Mouse (Mus musculus) megakaryocyte, embryonic 14.5 days (primary cell): ENCODE data around the gene Opcml. TPM values are rescaled to one million over a fixed set of nuclear protein-coding genes. Genes with fewer than 3 reads are reported as not detected.

ENCODE experiments used
- H3K27me3 ChIP-seq: replicated peaks from 2 replicates; pipeline ENCODE3; 2012; ENCODE audit warnings: inconsistent platforms
- H3K36me3 ChIP-seq: replicated peaks from 2 replicates; pipeline ENCODE3; 2012; ENCODE audit warnings: low read length, inconsistent platforms, mixed read lengths
- H3K4me1 ChIP-seq: 2 replicates; pipeline ENCODE4 v1.6.1; 2012; ENCODE audit warnings: inconsistent platforms
- H3K4me3 ChIP-seq: replicated peaks from 2 replicates; pipeline ENCODE3; 2012; ENCODE audit warnings: moderate library complexity, mild to moderate bottlenecking, inconsistent platforms
- H3K9me3 ChIP-seq: 2 replicates; pipeline ENCODE4 v1.6.1; 2012; ENCODE audit warnings: inconsistent platforms
- FLI1 ChIP-seq: IDR thresholded peaks from 2 replicates; pipeline ENCODE4 v1.6.1; 2012; ENCODE audit warnings: low read length, inconsistent platforms, mixed read lengths
- GATA1 ChIP-seq: IDR thresholded peaks from 3 replicates; pipeline ENCODE4 v1.6.1; 2012; ENCODE audit warnings: mixed read lengths, low read length, inconsistent platforms, borderline replicate concordance
- polyA plus RNA-seq: library from polyadenylated mRNA; stranded (reverse); fragments of >175 nt; gene quantifications from 2 replicates; pipeline ENCODE4 v1.2.3, GENCODE M21; 2012; ENCODE audit warnings: low replicate concordance; ENCODE audit not compliant: insufficient read depth

Opcml gene
- polyA plus RNA-seq, 1 experiment, result 0.07 TPM

DNA sequence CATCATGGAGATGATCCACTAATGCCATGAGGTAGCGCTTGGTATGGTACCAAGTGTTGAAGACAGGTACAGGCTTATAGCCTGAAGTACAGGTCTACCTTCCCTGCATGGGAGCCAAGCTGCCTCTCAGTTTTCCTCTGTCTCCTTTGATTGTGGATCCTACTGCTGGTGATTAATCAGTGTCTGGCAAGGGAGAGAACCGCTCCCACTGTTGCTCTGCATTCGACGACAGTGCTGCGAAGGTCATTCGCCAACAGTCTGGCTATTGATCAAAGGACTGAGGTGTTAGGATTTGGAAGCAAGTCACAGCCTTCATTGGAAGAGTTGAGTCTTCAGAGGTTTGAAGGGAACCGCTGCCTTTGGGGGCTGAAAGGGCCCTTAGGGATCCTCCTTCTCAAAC is 495.8 kb downstream of the Opcml start:
- Histone ChIP-seq H3K27me3 (no peaks in the 10 kb centered on the region), H3K4me3 (no peak overlapping the region), H3K9me3 (peaks cover 6% of the 10 kb centered on the region; the same call in 1 of the 2 replicates), H3K4me1 (no peaks in the 10 kb centered on the region), H3K36me3 (no peaks in the 10 kb centered on the region)
- TF ChIP-seq FLI1, result no peak
- TF ChIP-seq GATA1, result no peak

DNA sequence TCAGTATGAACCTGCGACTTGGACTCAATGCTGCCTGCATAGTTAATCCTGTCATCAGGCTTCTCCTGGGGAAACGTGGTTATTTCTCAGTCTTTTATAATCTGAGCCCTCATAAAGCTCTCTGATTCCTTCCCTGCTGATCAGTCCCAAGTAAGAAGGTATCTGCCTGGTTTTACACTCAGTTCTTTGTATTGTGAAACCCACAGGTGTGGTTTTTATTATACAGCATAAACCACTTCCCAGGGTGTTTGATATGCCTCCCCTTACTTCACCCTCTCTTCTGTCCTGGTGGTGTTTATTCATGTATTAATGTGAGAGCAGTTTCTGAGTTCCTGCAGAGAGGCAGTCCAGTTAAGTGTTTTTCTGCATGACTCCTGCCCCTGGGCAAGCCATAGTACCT is 496.9 kb downstream of the Opcml start:
- no peaks in the 10 kb centered on the region for H3K4me1 ChIP-seq
- H3K27me3 ChIP-seq, result no peaks in the 10 kb centered on the region
- TF ChIP-seq GATA1 (no peak), FLI1 (no peak)
- H3K36me3 ChIP-seq, result no peaks in the 10 kb centered on the region
- no peak overlapping the region for H3K4me3 ChIP-seq
- H3K9me3 ChIP-seq, result peaks cover 9% of the 10 kb centered on the region; the same call in 1 of the 2 replicates

DNA sequence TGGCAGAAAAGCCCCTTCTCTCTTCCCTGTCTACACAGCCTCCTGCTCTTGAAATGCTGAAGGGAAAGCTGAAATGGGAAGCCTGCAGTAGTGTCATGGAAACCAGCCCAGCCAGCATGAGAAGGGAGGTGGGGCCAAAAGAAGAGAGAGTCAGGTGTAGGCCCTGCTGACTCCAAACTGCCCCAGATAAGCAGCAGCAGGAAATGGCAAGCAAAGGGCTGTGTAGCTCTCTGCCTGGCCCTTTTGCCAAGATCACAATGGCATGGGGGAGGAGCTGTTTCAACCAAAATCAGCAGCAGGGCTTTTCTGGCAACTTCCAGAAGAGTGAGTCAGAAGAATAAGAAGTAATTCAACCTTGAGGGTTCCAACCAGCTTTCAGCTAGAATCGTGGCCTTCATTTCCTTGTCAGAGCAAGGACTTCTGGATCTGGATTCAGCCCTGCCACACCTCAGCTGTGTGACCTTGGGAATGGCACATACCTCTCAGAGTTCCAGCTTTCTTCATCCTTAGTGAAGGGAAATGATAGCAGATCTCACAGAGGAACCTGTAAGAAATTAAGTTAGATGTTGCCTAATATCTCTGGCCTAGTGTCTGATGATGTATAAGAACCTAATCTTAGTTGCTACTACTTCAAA is 499.2 kb downstream of the Opcml start:
- H3K27me3 ChIP-seq, result no peaks in the 10 kb centered on the region
- no peaks in the 10 kb centered on the region for H3K36me3 ChIP-seq
- no peak overlapping the region for H3K4me3 ChIP-seq
- no peaks in the 10 kb centered on the region for H3K4me1 ChIP-seq
- no peak for TF ChIP-seq GATA1
- TF ChIP-seq FLI1, result no peak
- H3K9me3 ChIP-seq, result peaks cover 17% of the 10 kb centered on the region

DNA sequence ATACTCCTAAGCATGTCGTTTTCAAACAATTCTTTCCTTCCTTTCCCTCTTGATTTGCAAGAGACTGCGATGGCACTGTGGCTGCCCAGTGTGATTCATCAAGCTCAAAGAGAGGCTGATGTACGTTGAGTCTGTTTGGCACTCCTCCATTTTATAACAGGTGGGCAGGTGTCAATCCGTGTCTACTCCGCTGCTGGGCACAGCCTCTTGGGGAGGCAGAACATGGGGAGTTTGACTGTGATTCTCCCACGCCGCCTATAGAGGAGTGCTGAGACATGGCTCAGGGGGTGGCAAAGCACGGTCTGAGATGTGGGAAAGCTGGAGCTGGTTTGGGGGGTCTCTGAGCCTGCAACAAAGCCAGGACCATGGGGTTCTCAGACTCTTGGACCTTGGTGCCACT is 513.1 kb downstream of the Opcml start:
- peaks cover 25% of the 10 kb centered on the region; the same call in 1 of the 2 replicates for H3K9me3 ChIP-seq
- TF ChIP-seq FLI1, result no peak
- H3K4me3 ChIP-seq, result no peak overlapping the region
- H3K36me3 ChIP-seq, result no peaks in the 10 kb centered on the region
- H3K27me3 ChIP-seq, result no peaks in the 10 kb centered on the region
- H3K4me1 ChIP-seq, result no peaks in the 10 kb centered on the region

DNA sequence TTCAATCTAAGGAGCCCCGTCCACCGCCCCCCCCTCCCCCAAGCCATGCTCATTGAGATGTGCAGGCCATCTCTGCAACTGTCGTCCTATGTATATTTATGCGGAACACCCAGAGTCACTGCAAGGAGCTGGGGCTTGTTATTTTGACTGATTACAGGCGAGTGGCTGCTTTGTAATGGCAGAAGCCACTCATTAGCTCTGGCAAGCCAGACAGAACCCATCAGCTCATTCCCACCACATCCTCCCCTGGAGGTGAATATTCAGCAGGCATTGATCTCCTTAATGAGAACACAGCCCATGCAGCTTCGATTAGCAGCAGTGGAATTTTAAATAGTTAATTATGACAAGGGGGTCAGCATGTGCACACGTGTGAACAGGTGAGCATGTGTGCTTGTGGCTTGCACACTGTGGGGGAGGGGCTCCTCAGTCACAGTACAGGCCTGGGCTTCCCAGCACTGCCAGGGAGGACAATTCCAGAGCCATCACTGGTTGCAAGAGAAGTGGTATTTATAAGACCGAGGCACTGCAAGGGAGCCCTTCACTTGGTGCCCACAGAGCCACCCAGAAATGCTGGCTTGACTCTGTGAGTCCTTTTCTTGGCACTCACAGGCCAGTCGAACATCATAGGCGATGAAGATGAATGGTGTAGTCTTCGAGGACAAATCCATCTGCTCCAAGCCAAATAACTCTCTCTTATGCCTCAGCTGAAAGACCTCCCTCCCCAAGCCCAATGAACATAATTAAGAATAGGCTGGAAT is 516.0 kb downstream of the Opcml start:
- TF ChIP-seq FLI1 (no peak), GATA1 (no peak)

DNA sequence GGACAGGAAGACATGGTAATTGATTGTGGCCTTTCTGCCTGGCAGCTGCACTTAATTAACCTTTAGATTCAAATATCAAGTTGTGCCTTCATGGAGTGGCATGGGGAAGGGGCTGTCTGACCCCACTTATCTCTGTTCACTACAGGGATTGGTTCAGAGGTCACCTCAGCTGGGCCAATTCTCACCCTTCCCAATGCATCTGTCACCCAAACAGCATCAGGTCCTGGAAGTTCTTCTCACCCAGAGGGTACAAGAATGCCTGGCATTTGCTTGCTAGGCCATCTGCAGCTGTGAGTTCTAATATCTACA is 516.5 kb downstream of the Opcml start:
- H3K4me3 ChIP-seq, result no peak overlapping the region
- no peaks in the 10 kb centered on the region for H3K27me3 ChIP-seq
- H3K9me3 ChIP-seq, result peaks cover 25% of the 10 kb centered on the region; the same call in 1 of the 2 replicates
- TF ChIP-seq GATA1, result no peak
- TF ChIP-seq FLI1, result no peak
- H3K4me1 ChIP-seq, result no peaks in the 10 kb centered on the region
- no peaks in the 10 kb centered on the region for H3K36me3 ChIP-seq

More for the DNA sequence above, 516.0 kb downstream of the Opcml start:
- Histone ChIP-seq H3K27me3 (no peaks in the 10 kb centered on the region), H3K9me3 (peaks cover 25% of the 10 kb centered on the region; the same call in 1 of the 2 replicates), H3K4me1 (no peaks in the 10 kb centered on the region), H3K36me3 (no peaks in the 10 kb centered on the region), H3K4me3 (no peak overlapping the region)

DNA sequence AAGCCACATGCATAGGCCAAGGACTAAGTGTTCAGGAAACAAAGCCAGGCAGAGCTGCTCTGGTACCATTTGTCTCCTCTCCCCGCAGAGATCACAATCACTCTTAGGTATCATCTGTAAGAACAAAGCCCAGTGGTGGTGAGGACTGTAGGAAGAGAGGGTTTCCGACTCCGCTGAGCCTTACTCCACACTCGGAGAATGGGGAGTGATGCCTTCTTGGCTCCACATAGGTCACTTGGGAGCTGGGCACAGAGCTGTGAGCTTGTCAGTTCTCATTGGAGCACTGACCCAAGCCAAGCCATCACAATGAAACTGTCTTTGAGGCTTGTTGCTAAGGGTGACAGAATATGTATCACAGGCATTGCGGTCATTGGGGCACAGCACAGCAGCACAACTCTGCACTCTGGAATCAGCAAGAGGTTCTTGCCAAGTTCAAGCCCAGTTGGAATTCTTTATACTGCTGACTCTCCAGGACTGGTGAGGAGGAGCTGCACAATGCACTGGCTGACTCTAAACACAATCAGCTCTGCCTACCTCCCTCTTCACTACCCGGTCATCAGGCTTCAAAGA is 517.0 kb downstream of the Opcml start:
- Histone ChIP-seq H3K27me3 (no peaks in the 10 kb centered on the region), H3K36me3 (no peaks in the 10 kb centered on the region), H3K9me3 (peaks cover 25% of the 10 kb centered on the region; the same call in 1 of the 2 replicates), H3K4me1 (no peaks in the 10 kb centered on the region), H3K4me3 (no peak overlapping the region)
- no peak for TF ChIP-seq FLI1
- TF ChIP-seq GATA1, result no peak

DNA sequence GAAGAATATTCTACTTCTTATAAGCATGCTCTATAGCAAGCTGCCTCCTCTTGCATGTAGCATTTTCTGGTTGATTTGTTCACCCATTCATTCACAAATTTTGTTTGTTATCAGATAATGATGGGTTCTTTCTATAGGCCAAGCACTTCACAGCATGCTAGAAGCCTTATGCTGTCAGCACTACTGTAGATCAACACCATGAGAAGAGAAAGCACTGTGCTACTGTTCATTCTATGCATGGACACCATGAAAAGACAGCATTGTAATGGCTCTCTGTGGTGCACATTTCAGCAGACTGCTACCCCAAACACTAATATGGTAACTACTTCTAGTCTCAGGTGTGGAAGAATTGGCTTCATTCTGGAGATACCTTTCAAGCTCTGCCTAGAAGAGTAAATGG is 527.3 kb downstream of the Opcml start:
- Histone ChIP-seq H3K36me3 (no peaks in the 10 kb centered on the region), H3K4me1 (no peaks in the 10 kb centered on the region), H3K4me3 (no peak overlapping the region), H3K9me3 (no peaks in the 10 kb centered on the region), H3K27me3 (no peaks in the 10 kb centered on the region)
- no peak for TF ChIP-seq GATA1
- TF ChIP-seq FLI1, result no peak

DNA sequence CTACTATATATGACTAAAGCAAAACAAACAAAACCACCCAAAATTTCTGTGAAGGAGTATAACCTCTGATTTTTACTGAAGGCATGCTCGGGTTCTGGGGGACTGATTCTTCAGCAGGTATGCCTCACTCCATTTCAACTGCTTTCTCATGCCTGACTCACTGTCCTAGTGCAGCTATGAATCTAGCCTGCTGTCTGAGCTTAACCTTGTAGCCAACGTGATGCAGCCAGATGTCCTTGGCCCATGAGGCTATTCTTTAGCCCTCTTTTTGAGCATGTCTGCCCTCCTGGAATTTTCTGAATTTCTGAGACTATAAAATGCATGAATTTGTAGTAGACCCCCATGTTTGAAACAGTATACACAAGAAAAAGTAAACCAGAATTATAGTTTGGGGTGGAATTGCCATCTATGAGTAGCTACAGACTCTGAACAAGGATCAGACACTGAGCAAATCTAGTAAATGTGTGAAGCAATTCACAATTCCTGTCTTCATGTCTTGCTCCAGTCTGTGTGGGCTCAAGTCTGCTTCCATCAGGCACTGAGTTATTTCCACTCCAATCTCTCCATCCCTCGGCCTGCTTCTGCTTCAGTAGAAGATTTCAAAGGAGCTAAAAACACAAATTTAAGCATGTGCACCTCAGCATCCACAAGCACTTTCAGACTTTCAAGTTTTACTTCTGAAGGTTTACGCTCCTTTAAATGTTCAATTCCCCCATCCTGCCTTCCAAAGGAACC is 528.6 kb downstream of the Opcml start:
- no peaks in the 10 kb centered on the region for H3K9me3 ChIP-seq

More for the DNA sequence above, 528.6 kb downstream of the Opcml start:
- Histone ChIP-seq H3K27me3 (no peaks in the 10 kb centered on the region), H3K4me1 (no peaks in the 10 kb centered on the region), H3K36me3 (no peaks in the 10 kb centered on the region), H3K4me3 (no peak overlapping the region)
- TF ChIP-seq FLI1 (no peak), GATA1 (no peak)
